Mouse (Mus musculus) intestine, embryonic 16.5 days (tissue): ENCODE data around the gene Tlr9. TPM values are rescaled to one million over a fixed set of nuclear protein-coding genes. Genes with fewer than 3 reads are reported as not detected.

ENCODE experiments used
- ATAC-seq: fragments of 200-750 bp; cut with Nextera tagmentation; 2 replicates; pipeline ENCODE4 v1.8.0; 2017; ENCODE audit warnings: moderate TSS enrichment, moderate library complexity
- H3K27ac ChIP-seq: fragments of 300-500 bp; sonication (generic); 2 replicates; pipeline ENCODE4 v1.5.1; 2014; ENCODE audit warnings: mild to moderate bottlenecking, low read length
- H3K27me3 ChIP-seq: fragments of 300-500 bp; sonication (generic); replicated peaks from 2 replicates; pipeline ENCODE4 v1.6.1; 2014; ENCODE audit warnings: low read length, control low read depth, mixed read lengths; ENCODE audit not compliant: control insufficient read depth, insufficient read depth
- H3K36me3 ChIP-seq: fragments of 300-500 bp; sonication (generic); 2 replicates; pipeline ENCODE4 v1.6.1; 2014; ENCODE audit warnings: low read length, control low read depth; ENCODE audit not compliant: control insufficient read depth, insufficient read depth
- H3K4me1 ChIP-seq: fragments of 300-500 bp; sonication (generic); 2 replicates; pipeline ENCODE4 v1.6.1; 2014; ENCODE audit warnings: low read length, control low read depth, mixed read lengths; ENCODE audit not compliant: control insufficient read depth, insufficient read depth
- H3K4me2 ChIP-seq: fragments of 300-500 bp; sonication (generic); 2 replicates; pipeline ENCODE4 v1.6.1; 2014; ENCODE audit warnings: low read depth, low read length, control low read depth
- H3K4me3 ChIP-seq: fragments of 300-500 bp; sonication (generic); 2 replicates; pipeline ENCODE4 v1.5.1; 2014; ENCODE audit warnings: mild to moderate bottlenecking, low read length
- H3K9ac ChIP-seq: fragments of 300-500 bp; sonication (generic); 2 replicates; pipeline ENCODE4 v1.6.1; 2014; ENCODE audit warnings: low read depth, low read length
- H3K9me3 ChIP-seq: fragments of 300-500 bp; sonication (generic); 2 replicates; pipeline ENCODE4 v1.6.1; 2016; ENCODE audit warnings: low read length, control low read depth; ENCODE audit not compliant: control insufficient read depth
- WGBS: fragments of 180-500 bp; shearing (Covaris S2); extraction: QIAGEN DNeasy Blood & Tissue Kit; methylation state at CpG from one replicate; pipeline ENCODE4 v1.1.7; 2014; 5-methylcytosine and 5-hydroxymethylcytosine counted together
- polyA plus RNA-seq: library from polyadenylated mRNA; unstranded; fragments of >200 nt; fragmentation: Nextera tagmentation; extraction: Ambion mirVana; gene quantifications from 2 replicates; pipeline ENCODE4 v1.2.1, GENCODE M21; 2015

Gene Tlr9
- polyA plus RNA-seq, 1 experiment from 2014 or later: 0.04 TPM

DNA sequence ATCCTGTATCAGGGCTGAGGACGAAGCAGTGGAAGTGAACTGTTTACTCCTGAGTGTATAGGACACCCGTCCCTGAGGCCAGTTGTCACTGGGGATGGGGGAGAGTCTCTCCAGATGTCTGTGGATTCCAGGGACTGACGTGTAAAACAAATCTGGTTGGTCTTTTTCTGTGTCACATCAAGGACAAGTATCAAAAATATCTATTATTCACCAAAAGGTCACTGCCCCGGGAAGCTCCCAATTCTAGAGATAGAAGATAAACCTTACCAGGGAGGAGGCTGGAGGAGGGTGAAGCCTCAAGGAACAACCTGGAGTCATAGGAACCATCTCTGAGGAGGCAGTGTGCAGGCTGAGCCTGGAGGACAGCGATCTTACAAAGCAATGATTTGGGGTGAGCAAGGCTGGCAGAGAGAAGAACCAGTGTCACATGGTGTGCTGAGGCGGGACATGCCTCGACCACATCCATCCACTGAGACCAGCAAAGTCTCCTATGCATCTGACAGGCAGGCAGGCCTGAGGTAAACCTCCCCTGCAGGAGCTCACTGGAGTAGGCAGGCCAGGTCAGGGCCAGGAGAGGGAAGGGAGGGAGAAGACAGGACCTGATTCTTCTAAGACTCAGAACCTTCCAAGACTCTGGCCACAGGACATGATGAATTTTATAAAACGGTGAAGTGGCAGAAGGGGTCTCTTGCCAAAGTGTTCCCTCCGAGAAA is 46.8 kb downstream of the Tlr9 start:
- Histone ChIP-seq H3K4me2 (no peak overlapping the region), H3K27me3 (no peaks in the 10 kb centered on the region), H3K36me3 (no peaks in the 10 kb centered on the region), H3K9ac (no peak overlapping the region), H3K9me3 (no peaks in the 10 kb centered on the region), H3K27ac (peak overlapping the region; percentile 8; the same call in 1 of the 2 replicates), H3K4me1 (peaks cover 17% of the 10 kb centered on the region), H3K4me3 (no peak overlapping the region)
- WGBS: 47% methylated on average over 9 of the region's 9 CpGs
- 0 out of 2 replicates have a peak, but pooled peaks have one; percentile 24 for ATAC-seq

DNA sequence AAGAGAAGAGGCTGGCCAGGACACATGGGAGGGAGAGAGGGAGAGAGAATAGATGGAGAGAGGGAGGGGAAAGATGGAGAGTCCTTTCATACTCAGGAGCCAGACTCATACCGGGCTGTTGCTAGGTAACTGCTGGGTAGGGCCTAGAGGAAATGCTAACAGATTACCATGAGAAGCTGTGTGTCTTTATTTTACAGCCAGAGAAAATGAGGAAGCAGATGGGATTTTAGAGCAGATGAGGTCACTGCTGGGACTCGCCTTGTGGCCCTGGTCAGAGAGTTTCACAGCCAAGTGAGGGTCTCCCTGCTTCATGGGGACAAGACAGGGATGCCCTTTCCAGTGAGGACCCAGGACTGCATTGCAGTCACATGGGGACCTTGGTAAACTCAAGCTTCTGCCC is 47.5 kb downstream of the Tlr9 start:
- Histone ChIP-seq H3K9ac (no peak overlapping the region), H3K36me3 (no peaks in the 10 kb centered on the region), H3K27me3 (no peaks in the 10 kb centered on the region), H3K4me3 (no peak overlapping the region), H3K9me3 (no peaks in the 10 kb centered on the region), H3K4me1 (peaks cover 17% of the 10 kb centered on the region), H3K4me2 (no peak overlapping the region), H3K27ac (no peak overlapping the region)
- peak; percentile 74 for ATAC-seq
- 14% methylated on average over 2 of the region's 2 CpGs for WGBS

- H3K4me1 ChIP-seq: peaks cover 17% of the 10 kb centered on the region
- no peak overlapping the region for H3K4me2 ChIP-seq
- H3K27me3 ChIP-seq: no peaks in the 10 kb centered on the region
- no peaks in the 10 kb centered on the region for H3K9me3 ChIP-seq
- no peaks in the 10 kb centered on the region for H3K36me3 ChIP-seq
- no peak overlapping the region for H3K9ac ChIP-seq
- WGBS: 69% methylated on average over 4 of the region's 4 CpGs
- no peak for ATAC-seq
- no peak overlapping the region for H3K4me3 ChIP-seq
- no peak overlapping the region for H3K27ac ChIP-seq
These were observed 48.3 kb downstream of the Tlr9 start for GRCm38 (mm10) chr9:106270656-106271055.

- ATAC-seq: no peak
- no peak overlapping the region for H3K4me2 ChIP-seq
- H3K27ac ChIP-seq: no peak overlapping the region
- no peak overlapping the region for H3K9ac ChIP-seq
- no peaks in the 10 kb centered on the region for H3K9me3 ChIP-seq
- 93% methylated on average over 1 of the region's 1 CpGs for WGBS
- no peak overlapping the region for H3K4me3 ChIP-seq
- no peaks in the 10 kb centered on the region for H3K36me3 ChIP-seq
- no peaks in the 10 kb centered on the region for H3K27me3 ChIP-seq
- H3K4me1 ChIP-seq: peaks cover 19% of the 10 kb centered on the region
These were observed 49.9 kb downstream of the Tlr9 start for GRCm38 (mm10) chr9:106272288-106272687.

- Histone ChIP-seq H3K4me1 (peaks cover 19% of the 10 kb centered on the region), H3K4me3 (no peak overlapping the region), H3K9me3 (no peaks in the 10 kb centered on the region), H3K27ac (no peak overlapping the region), H3K9ac (no peak overlapping the region), H3K36me3 (no peaks in the 10 kb centered on the region), H3K27me3 (no peaks in the 10 kb centered on the region), H3K4me2 (no peak overlapping the region)
- no peak for ATAC-seq
- WGBS: 87% methylated on average over 12 of the region's 12 CpGs
These were observed 50.9 kb downstream of the Tlr9 start for GRCm38 (mm10) chr9:106273276-106273675.

GRCm38 (mm10) chr9:106273791-106274190 is 51.4 kb downstream of the Tlr9 start:
- peaks cover 15% of the 10 kb centered on the region for H3K4me1 ChIP-seq
- H3K4me2 ChIP-seq: no peak overlapping the region
- H3K27me3 ChIP-seq: no peaks in the 10 kb centered on the region
- no peaks in the 10 kb centered on the region for H3K9me3 ChIP-seq
- WGBS: 54% methylated on average over 4 of the region's 4 CpGs
- H3K4me3 ChIP-seq: no peak overlapping the region
- H3K27ac ChIP-seq: no peak overlapping the region
- no peak for ATAC-seq
- H3K36me3 ChIP-seq: no peaks in the 10 kb centered on the region
- no peak overlapping the region for H3K9ac ChIP-seq

DNA sequence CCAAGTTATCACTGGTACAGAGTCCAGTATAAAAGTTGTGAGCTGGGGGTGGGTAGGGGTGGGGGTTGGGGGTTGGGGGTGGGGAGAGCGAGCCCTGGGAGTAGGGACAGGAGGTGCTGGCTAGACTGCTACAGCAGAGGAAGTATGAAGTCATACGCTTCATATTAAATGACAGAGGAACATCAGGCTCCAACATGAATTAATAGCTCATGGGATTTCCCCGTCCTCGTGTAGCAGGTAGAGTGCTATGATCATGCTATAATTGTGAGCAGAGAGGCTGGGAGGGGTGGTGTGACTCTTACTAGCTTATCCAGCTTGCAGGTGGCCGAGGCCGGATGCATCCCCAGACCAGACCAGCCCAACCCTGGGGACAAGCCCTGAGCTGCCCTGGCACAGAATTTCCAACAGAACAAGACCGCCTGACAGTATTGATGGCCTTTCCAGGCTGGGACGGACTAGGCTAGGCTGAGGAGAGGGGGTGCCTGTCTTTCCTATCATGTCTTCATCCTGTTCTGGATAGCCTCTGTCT is 52.3 kb downstream of the Tlr9 start:
- no peaks in the 10 kb centered on the region for H3K9me3 ChIP-seq
- H3K4me3 ChIP-seq: no peak overlapping the region

DNA sequence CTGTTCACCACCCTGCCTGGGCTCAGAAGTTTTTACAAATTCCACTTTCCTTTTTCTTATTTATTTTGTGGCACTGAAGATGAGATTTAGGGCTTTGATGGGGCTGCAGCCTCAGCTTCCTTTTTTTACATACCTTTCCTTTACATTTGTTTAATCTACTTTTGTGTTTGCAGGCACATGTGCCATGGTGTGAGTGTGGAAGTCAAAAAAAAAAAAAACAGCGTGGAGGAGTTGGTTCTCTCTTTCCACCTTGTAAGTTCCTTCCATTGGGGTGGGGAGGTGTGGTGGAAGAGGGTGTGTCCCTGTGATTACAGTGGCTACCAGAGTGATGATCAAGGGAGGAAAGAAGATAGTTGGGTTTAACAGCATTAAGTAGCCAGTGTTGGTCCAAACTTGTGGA is 53.4 kb downstream of the Tlr9 start:
- Histone ChIP-seq H3K4me2 (no peak overlapping the region), H3K27me3 (no peaks in the 10 kb centered on the region), H3K4me1 (peaks cover 7% of the 10 kb centered on the region; the same call in 1 of the 2 replicates), H3K9me3 (no peaks in the 10 kb centered on the region), H3K27ac (no peak overlapping the region), H3K9ac (no peak overlapping the region), H3K36me3 (no peaks in the 10 kb centered on the region), H3K4me3 (no peak overlapping the region)
- 62% methylated on average over 1 of the region's 1 CpGs for WGBS
- no peak for ATAC-seq

More for the DNA sequence above, 52.3 kb downstream of the Tlr9 start:
- no peak overlapping the region for H3K27ac ChIP-seq
- no peaks in the 10 kb centered on the region for H3K27me3 ChIP-seq
- no peak overlapping the region for H3K9ac ChIP-seq
- no peaks in the 10 kb centered on the region for H3K36me3 ChIP-seq
- H3K4me1 ChIP-seq: peaks cover 10% of the 10 kb centered on the region
- 80% methylated on average over 8 of the region's 8 CpGs for WGBS
- H3K4me2 ChIP-seq: no peak overlapping the region
- no peak for ATAC-seq
